Mouse (Mus musculus): ENCODE results near the gene Btbd18. TPM values are rescaled to one million over a fixed set of nuclear protein-coding genes. Genes with fewer than 3 reads are reported as not detected.

Gene Btbd18
- polyA plus RNA-seq, 1 experiment from 2014 or later: 0.22 TPM

DNA sequence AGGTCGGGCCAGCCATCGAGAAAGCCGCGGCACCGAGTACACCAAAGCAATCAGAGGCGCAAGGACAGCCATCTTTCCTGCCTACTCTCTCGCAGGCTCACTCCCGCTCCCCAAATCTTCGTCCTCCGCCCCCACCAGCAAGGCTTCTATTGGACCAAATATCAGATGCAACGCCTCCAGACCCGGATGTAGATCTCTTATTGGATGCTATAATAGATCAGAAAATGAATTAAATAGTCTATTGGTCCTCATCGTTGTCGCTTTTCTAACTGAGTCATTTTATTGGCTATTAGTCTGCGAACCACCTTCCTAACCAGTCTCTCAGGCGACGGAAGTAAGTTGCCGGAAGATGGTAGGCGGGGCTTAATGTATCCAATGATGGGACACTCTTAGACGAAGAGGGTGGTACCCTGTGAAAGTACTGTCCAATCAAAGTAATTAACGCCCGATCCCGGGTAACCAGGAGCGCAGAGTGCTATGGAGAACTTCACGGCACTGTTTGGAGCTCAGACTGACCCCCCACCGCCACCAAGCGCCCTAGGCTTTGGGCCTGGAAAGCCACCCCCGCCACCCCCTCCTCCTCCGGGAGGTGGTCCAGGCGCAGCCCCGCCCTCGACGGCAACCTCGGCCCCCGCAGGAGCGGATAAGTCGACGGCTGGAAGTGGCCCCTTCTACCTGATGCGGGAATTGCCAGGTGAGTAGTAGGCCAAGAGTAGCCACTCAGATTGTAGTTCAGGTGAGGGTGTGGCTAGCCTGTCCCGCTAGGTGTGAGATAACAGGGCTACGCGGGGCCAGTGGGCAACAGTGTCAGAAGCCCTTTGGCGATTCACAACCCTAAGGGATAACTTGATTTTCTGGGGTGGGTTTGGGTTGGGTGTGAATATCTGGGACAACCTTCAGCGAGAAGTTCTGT is 19.3 kb downstream of the Btbd18 start, which contains the start of the genes Gm28635 and Med19:
TSS of gene Gm28635 (minus strand) at position 74 of the 913 bp plus-strand sequence.
TSS of gene Med19 (plus strand) at position 435 of the 913 bp plus-strand sequence.
- no peaks in the 10 kb centered on the region for H3K27me3 ChIP-seq
- H3K4me3 ChIP-seq: peak within 1 kb of the TSS; percentile 98
- peaks cover 29% of the 10 kb centered on the region for H3K36me3 ChIP-seq
- H3K9ac ChIP-seq: peak within 1 kb of the TSS; percentile 86
- under 1% methylated on average over 42 of the region's 44 CpGs for WGBS
- ATAC-seq (ENCODE audit: borderline replicate concordance, extremely low read depth, low FRiP score, low TSS enrichment): peak; percentile 99
- H3K27ac ChIP-seq: peak within 1 kb of the TSS; percentile 82
- peaks cover 17% of the 10 kb centered on the region for H3K4me1 ChIP-seq
- H3K9me3 ChIP-seq: no peaks in the 10 kb centered on the region
- H3K4me2 ChIP-seq: peak within 1 kb of the TSS; percentile 73

DNA sequence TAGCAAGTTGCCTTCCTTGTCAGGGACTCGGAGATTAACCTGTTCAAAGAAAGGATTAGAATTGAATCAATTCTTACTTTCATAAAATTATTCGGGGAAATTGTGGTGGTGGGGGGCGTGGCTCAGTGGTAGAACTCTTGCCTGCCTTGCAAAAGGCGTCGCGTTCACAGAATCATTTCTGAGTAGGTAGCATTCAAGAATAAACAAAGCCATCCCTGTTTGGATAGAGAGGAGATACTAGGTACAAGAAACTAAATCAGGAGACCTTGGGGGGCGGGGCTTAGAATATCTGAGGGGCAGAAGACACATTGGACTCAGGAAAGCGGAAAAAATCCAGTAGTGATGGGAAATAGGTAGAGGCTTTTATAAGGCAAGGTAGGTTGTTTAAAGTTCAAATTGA is 20.1 kb downstream of the Btbd18 start, which contains the start of gene Tmx2:
TSS of gene Tmx2 (minus strand) at position 125 of the 400 bp plus-strand sequence.
- ATAC-seq (ENCODE audit: borderline replicate concordance, extremely low read depth, low FRiP score, low TSS enrichment): no peak
- Histone ChIP-seq H3K4me2 (peak within 1 kb of the TSS; percentile 73), H3K27ac (peak within 1 kb of the TSS; percentile 82), H3K9me3 (no peaks in the 10 kb centered on the region), H3K9ac (peak within 1 kb of the TSS; percentile 86), H3K36me3 (peaks cover 23% of the 10 kb centered on the region), H3K4me3 (peak within 1 kb of the TSS; percentile 98), H3K4me1 (peaks cover 17% of the 10 kb centered on the region), H3K27me3 (no peaks in the 10 kb centered on the region)
- WGBS: 8% methylated on average over 8 of the region's 8 CpGs

DNA sequence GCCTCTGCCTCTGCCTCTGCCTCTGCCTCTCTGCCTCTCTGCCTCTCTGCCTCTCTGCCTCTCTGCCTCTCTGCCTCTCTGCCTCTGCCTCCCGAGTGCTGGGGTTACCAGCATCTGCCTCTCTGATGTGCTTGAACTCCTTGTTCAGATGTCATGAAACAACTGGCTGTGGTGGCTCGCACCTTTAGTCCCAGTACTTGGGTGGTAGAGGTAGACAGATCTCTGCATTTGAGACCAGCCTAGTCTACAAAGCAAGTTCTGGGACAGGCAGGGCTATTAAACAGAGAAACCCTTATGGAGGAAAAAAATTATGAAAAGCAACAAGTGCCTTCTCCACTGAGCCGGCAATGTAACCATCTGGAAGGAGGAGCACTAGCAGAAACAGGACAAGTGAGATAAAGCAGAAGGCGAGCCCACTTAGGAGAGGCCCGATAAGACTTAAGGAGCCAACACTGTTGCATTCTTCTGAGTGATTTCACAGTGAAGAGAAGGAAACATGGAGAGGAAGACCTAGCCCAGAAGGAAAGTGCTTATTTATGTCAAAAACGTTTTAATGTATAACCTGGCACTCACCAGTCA is 23.8 kb downstream of the Btbd18 start:
- Histone ChIP-seq H3K9ac (no peak overlapping the region), H3K4me2 (no peak overlapping the region), H3K4me3 (no peak overlapping the region), H3K4me1 (peaks cover 8% of the 10 kb centered on the region), H3K9me3 (no peaks in the 10 kb centered on the region), H3K27me3 (no peaks in the 10 kb centered on the region), H3K36me3 (peaks cover 34% of the 10 kb centered on the region), H3K27ac (no peak overlapping the region)
- WGBS: 69% methylated on average over 6 of the region's 6 CpGs
- ATAC-seq (ENCODE audit: borderline replicate concordance, extremely low read depth, low FRiP score, low TSS enrichment): no peak

DNA sequence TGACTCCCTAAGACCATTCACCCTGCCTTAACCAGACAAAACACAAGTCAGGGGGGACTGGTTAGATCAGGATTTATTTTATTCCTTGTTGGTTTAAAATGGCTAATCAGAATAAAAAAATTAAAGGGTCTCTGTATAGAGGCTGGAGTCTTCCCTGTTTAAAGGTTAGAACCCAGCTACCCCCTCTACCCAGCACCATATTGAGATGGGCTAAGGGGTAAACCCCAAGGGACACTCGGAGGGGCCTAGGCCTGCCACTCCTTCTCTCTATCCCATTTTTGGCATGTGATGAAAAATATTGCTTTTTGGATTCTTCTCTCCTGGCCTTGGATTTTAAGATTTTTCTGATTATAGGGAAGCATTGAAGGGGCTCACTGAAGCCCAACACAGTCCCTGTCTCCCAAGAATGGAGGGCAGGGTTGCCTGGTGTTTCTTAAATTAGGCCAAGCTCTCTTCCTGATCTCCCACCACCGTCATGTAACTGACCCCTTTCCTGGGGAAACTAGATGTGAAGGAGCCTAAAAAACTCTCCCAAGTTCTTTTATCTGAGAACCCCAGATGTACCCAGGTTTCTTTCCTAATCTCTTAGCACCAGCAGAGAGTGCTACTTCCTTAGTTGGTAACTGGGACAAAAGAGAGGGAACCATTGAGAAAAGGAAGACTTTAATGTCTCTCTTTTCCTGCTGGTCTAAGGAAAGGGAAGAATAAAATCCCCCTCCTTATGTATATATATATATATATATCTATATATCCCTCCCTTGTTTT is 29.4 kb downstream of the Btbd18 start:
- WGBS: 74% methylated on average over 2 of the region's 2 CpGs
- Histone ChIP-seq H3K4me1 (no peaks in the 10 kb centered on the region), H3K9ac (no peak overlapping the region), H3K9me3 (no peaks in the 10 kb centered on the region), H3K36me3 (peaks cover 80% of the 10 kb centered on the region), H3K4me2 (no peak overlapping the region), H3K27me3 (no peaks in the 10 kb centered on the region), H3K27ac (no peak overlapping the region), H3K4me3 (no peak overlapping the region)
- ATAC-seq (ENCODE audit: borderline replicate concordance, extremely low read depth, low FRiP score, low TSS enrichment): no peak

DNA sequence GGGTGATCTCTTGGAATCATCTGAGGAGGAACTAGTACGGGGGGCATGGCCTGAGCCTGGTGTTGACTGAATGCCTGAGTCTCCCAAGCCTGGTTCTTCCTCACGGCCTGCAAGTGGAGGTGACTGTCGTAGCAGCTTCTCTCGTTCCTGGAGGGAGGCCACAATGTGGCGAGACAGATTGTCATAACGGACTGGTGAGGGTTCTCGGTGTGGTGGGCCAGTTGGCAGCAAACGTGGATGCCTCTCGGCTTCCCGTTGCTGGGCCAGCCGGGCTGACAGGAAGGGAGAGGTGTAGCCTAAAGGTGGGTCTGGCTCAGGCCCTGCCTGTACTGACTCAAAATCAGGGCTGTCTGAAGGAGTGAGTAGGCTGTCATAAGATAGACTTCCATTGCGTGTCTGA is 31.2 kb downstream of the Btbd18 start:
- Histone ChIP-seq H3K4me2 (no peak overlapping the region), H3K4me1 (no peaks in the 10 kb centered on the region), H3K9me3 (no peaks in the 10 kb centered on the region), H3K27ac (no peak overlapping the region), H3K4me3 (no peak overlapping the region), H3K36me3 (peaks cover 88% of the 10 kb centered on the region), H3K27me3 (no peaks in the 10 kb centered on the region), H3K9ac (no peak overlapping the region)
- no peak for ATAC-seq (ENCODE audit: borderline replicate concordance, extremely low read depth, low FRiP score, low TSS enrichment)
- WGBS: 81% methylated on average over 12 of the region's 12 CpGs

DNA sequence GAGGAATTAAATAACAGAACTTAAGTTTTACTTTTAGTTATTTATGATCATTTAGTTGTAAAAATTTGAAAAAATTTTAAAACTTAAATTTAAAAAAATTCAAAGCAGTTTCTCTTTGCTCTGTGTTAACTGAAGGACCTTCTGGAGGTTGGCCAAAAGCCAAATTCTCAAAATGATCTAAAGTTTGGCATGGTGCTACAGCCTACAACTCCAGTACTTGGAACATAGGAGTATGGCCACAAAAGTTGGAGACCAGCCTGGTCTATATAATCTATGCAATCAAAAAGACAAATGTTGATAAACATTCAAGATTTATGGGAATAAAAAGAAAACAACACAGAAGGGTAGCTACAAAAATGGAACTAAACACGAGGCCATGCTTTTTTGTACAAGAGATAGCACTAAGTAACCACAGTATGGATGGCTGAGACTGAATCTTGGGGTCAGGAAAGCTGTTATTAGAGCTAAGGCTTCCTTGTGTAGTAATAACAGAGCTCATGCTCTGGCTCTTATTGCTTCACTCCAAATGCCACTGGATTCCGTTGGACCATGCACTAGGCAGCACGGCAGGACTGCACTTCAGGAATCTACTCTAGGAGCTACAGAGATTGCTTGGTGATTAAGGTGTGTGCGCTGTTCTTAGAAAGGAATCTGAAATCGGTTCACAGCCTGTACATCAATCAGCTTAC is 36.3 kb downstream of the Btbd18 start:
- Histone ChIP-seq H3K27ac (no peak overlapping the region), H3K9me3 (no peaks in the 10 kb centered on the region), H3K9ac (no peak overlapping the region), H3K4me2 (no peak overlapping the region), H3K27me3 (no peaks in the 10 kb centered on the region), H3K4me1 (no peaks in the 10 kb centered on the region), H3K36me3 (peaks cover 55% of the 10 kb centered on the region), H3K4me3 (no peak overlapping the region)
- peak; percentile 85; the same call in 1 of the 2 replicates for ATAC-seq (ENCODE audit: borderline replicate concordance, extremely low read depth, low FRiP score, low TSS enrichment)
- WGBS: 67% methylated on average over 5 of the region's 5 CpGs

DNA sequence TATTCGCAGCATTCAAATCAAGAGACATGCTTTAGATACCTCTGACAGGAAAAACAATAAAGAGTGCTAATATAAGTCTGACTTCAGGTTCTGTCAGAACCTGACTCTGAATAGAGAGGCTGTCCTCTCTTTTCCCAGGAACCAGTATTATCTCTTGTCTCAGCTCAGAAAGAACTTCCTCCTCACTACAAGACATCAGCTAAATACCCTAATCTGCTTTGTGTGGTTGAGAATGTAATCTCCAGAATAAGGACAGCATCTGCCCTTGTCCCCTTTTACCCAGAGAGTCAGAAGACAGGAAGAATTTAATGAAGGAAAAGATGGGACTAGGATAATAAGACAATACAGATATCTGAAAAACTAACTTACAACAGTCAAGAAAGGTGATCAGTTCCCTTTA is 44.6 kb downstream of the Btbd18 start:
- Histone ChIP-seq H3K27ac (no peak overlapping the region), H3K4me3 (no peak overlapping the region), H3K27me3 (no peaks in the 10 kb centered on the region), H3K9ac (no peak overlapping the region), H3K4me2 (no peak overlapping the region), H3K9me3 (no peaks in the 10 kb centered on the region), H3K36me3 (peaks cover 19% of the 10 kb centered on the region), H3K4me1 (0 out of 2 replicates have a peak, but pooled peaks cover under 1% of the 10 kb centered on the region)
- 100% methylated on average over 1 of the region's 1 CpGs for WGBS
- ATAC-seq (ENCODE audit: borderline replicate concordance, extremely low read depth, low FRiP score, low TSS enrichment): no peak

DNA sequence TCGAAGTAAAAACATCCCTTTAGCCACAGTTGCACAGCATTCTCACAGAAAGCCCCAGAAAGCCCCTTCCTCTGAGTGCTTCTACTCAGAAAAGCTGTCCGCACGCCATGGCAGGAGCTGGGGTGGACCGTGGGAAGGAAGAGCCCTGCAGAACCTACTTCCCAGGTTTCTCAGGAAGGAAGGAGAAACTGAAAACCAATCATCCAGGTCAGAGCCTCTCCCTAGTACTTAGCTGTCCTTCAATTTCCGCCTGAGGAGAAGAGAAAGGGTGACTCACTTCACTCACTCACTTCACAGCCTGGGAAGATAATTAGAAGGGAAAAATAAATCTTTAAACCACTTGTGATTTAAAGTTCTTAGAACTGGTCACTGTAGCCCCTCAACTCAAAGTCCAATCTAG is 45.5 kb downstream of the Btbd18 start:
- Histone ChIP-seq H3K27me3 (no peaks in the 10 kb centered on the region), H3K4me1 (0 out of 2 replicates have a peak, but pooled peaks cover 5% of the 10 kb centered on the region), H3K9ac (no peak overlapping the region), H3K27ac (no peak overlapping the region), H3K4me2 (no peak overlapping the region), H3K4me3 (no peak overlapping the region), H3K36me3 (peaks cover 21% of the 10 kb centered on the region), H3K9me3 (no peaks in the 10 kb centered on the region)
- WGBS: 79% methylated on average over 5 of the region's 5 CpGs
- ATAC-seq (ENCODE audit: borderline replicate concordance, extremely low read depth, low FRiP score, low TSS enrichment): no peak

DNA sequence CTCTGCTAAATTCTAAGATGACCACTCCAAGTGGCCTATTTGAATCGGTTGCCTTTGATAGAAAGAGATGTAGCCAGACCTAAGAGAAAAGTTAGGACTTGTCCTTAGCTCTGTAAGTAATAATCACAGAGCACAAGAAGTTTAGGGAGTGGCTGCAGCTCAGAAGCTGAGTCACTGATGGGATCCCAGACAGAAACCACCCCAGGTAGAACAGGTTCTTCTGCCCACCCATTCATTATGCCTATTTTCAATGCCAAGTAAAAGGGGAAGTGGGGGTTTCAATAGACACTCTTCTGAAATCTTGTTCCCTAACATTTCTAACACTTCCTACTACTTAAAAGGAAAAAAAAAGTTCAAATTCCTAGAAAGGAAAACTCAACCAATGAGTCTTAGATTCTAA is 46.4 kb downstream of the Btbd18 start:
- peaks cover 29% of the 10 kb centered on the region for H3K36me3 ChIP-seq
- no peaks in the 10 kb centered on the region for H3K27me3 ChIP-seq
- H3K4me3 ChIP-seq: no peak overlapping the region
- H3K4me2 ChIP-seq: no peak overlapping the region
- H3K27ac ChIP-seq: no peak overlapping the region
- 82% methylated on average over 1 of the region's 1 CpGs for WGBS
- H3K9ac ChIP-seq: no peak overlapping the region
- H3K9me3 ChIP-seq: no peaks in the 10 kb centered on the region
- 0 out of 2 replicates have a peak, but pooled peaks cover 5% of the 10 kb centered on the region for H3K4me1 ChIP-seq
- ATAC-seq (ENCODE audit: borderline replicate concordance, extremely low read depth, low FRiP score, low TSS enrichment): no peak

DNA sequence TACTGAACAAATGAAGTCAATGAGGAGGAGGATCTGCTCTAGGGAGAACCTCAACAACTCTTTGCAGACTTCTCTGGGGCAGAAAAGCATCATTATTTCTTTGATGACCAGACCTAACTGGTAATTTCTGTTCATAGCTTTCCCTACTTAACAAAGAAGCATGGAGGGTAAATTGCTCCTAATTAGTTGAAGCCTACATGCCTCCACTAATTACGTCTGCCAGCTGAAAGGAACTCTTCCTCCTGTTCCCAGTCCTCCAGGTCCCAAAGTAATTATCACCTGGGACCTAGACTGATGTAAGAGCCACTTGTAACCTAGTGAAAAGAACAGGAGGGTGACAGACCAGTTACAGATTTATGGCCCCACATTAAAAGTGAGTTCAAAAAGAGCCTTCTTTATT is 48.6 kb downstream of the Btbd18 start:
- no peak for ATAC-seq (ENCODE audit: borderline replicate concordance, extremely low read depth, low FRiP score, low TSS enrichment)
- H3K27ac ChIP-seq: no peak overlapping the region
- H3K9ac ChIP-seq: no peak overlapping the region
- H3K4me3 ChIP-seq: no peak overlapping the region
- no peaks in the 10 kb centered on the region for H3K27me3 ChIP-seq
- no peak overlapping the region for H3K4me2 ChIP-seq
- 66% methylated on average over 1 of the region's 1 CpGs for WGBS
- H3K4me1 ChIP-seq: 0 out of 2 replicates have a peak, but pooled peaks cover 5% of the 10 kb centered on the region
- H3K9me3 ChIP-seq: no peaks in the 10 kb centered on the region
- peaks cover 20% of the 10 kb centered on the region for H3K36me3 ChIP-seq

DNA sequence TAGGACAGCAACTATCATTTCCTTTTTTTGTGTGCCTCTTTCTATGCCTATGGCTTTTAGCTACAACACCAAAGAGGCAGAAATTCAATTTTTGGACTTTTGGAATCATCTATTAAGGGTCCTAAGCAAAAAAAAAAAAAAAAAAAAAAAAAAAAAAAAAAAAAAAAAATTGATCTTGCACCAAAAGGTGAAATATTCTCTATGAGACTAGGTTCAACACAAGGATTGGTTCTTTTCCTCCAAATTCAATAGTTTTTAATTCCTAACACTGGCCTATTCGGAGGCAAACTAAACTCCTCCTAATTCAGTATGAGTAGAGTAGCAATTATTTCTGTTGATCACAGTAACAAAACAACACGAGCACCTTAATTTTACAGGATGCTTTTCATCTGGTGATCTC is 53.0 kb downstream of the Btbd18 start:
- no peak overlapping the region for H3K4me3 ChIP-seq
- WGBS: 86% methylated on average over 2 of the region's 2 CpGs
- ATAC-seq (ENCODE audit: borderline replicate concordance, extremely low read depth, low FRiP score, low TSS enrichment): no peak
- H3K27ac ChIP-seq: no peak overlapping the region
- no peaks in the 10 kb centered on the region for H3K27me3 ChIP-seq
- H3K36me3 ChIP-seq: peaks cover 19% of the 10 kb centered on the region
- peaks cover 15% of the 10 kb centered on the region for H3K4me1 ChIP-seq
- H3K9me3 ChIP-seq: no peaks in the 10 kb centered on the region
- no peak overlapping the region for H3K4me2 ChIP-seq
- no peak overlapping the region for H3K9ac ChIP-seq

Measured in lung, embryonic 15.5 days (tissue).